Mouse (Mus musculus): ENCODE measurements around the gene Ttc7. TPM values are rescaled to one million over a fixed set of nuclear protein-coding genes. Genes with fewer than 3 reads are reported as not detected.
"Not testable (repeated sequence)": the region's sequence is repeated elsewhere in the genome, so short reads cannot be mapped to it uniquely, and the experiment has no call there.

The Ttc7 gene
- polyA plus RNA-seq, 1 experiment from 2014 or later, result 4.9 TPM

DNA sequence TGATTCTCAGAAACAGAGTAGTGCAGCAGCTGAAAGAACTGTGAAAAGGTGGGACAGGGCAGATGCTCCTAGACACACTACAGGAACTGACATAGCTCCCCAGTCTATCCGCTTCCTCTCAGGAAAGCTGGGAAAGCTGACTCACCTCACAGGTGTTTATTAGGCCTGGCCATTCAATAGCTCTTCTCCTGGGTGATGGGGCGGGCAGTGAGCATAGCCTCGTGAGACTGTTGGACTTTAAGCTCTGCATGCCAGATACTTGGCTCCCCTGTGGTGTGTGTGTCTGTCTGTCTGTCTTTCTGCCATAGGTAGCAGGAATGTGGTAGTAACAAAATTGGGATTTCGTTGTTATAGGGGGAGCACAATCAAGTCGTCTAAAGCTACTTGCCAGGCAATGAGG lies 6.7 kb downstream of the Ttc7 start:
- Histone ChIP-seq H3K27ac (no peak overlapping the region), H3K9me3 (no peaks in the 10 kb centered on the region), H3K4me3 (no peak overlapping the region), H3K4me2 (no peak overlapping the region), H3K36me3 (replicated peaks) (no peaks in the 10 kb centered on the region), H3K4me1 (peaks cover 3% of the 10 kb centered on the region; the same call in 1 of the 2 replicates), H3K9ac (no peak overlapping the region), H3K27me3 (replicated peaks) (peaks cover 22% of the 10 kb centered on the region)
- WGBS, result 70% methylated on average over 5 of the region's 5 CpGs
- ATAC-seq (replicated peaks), result no peak

- ATAC-seq (replicated peaks), result no peak
- WGBS, result 93% methylated on average over 7 of the region's 7 CpGs
- H3K4me1 ChIP-seq, result no peaks in the 10 kb centered on the region
Measured at GRCm38 (mm10) chr17:87291037-87291436, 8.4 kb downstream of the Ttc7 start.

DNA sequence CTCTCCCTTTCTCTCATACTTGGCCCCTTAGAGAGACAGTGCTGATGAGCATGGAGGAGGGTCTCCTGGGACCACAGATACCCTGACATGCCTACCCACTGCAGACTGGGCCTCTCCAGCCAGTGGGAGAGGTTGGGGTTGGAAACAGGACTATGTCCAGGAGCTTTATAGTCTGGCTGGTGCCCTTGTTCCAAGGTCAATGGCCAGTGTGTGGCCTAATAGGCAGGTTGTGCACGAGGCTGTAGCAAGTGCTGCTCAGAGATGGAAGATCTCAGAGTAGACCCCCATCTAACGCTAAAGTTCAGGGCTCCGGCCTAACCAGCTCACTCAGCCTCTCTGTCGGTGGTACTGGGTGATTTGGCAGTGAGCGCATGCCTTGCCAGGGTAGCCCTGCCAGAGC lies 9.1 kb downstream of the Ttc7 start:
- no peaks in the 10 kb centered on the region for H3K9me3 ChIP-seq
- no peak overlapping the region for H3K27ac ChIP-seq
- no peak for ATAC-seq (replicated peaks)
- H3K4me1 ChIP-seq, result no peaks in the 10 kb centered on the region
- no peak overlapping the region for H3K4me3 ChIP-seq
- H3K36me3 ChIP-seq (replicated peaks), result no peaks in the 10 kb centered on the region
- H3K9ac ChIP-seq, result no peak overlapping the region
- 95% methylated on average over 5 of the region's 5 CpGs for WGBS
- no peak overlapping the region for H3K4me2 ChIP-seq
- peaks cover 5% of the 10 kb centered on the region for H3K27me3 ChIP-seq (replicated peaks)

More at GRCm38 (mm10) chr17:87291037-87291436, 8.4 kb downstream of the Ttc7 start:
- Histone ChIP-seq H3K9me3 (no peaks in the 10 kb centered on the region), H3K27ac (no peak overlapping the region), H3K36me3 (replicated peaks) (no peaks in the 10 kb centered on the region), H3K4me2 (no peak overlapping the region), H3K4me3 (no peak overlapping the region), H3K9ac (no peak overlapping the region), H3K27me3 (replicated peaks) (peaks cover 8% of the 10 kb centered on the region)

DNA sequence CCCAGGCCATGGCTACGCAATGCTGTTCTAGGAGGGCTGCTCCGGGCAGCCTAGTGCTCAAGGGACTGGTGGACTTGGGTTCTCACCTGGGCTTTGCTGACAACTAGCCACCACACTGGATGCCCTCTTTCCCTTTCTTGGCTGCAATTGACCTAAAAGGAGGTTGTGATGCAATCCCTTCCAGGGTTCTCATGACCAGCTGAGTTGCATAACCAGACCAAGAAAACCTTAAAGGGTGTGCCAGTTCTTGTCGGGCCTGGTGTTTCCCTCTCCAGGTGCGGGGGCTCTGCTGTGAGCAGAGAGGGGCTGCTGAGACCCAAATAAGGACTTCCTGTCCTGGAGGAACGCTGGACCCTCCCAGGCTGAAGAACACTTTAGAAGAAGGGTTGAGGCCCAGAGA lies 10.4 kb downstream of the Ttc7 start:
- Histone ChIP-seq H3K4me2 (no peak overlapping the region), H3K9ac (no peak overlapping the region), H3K9me3 (no peaks in the 10 kb centered on the region), H3K27ac (no peak overlapping the region), H3K4me3 (no peak overlapping the region), H3K27me3 (replicated peaks) (no peaks in the 10 kb centered on the region), H3K4me1 (no peaks in the 10 kb centered on the region), H3K36me3 (replicated peaks) (no peaks in the 10 kb centered on the region)
- WGBS, result 94% methylated on average over 5 of the region's 5 CpGs
- no peak for ATAC-seq (replicated peaks)

- Histone ChIP-seq H3K9me3 (no peaks in the 10 kb centered on the region), H3K9ac (no peak overlapping the region), H3K4me2 (no peak overlapping the region), H3K27ac (no peak overlapping the region), H3K27me3 (replicated peaks) (no peaks in the 10 kb centered on the region), H3K4me1 (no peaks in the 10 kb centered on the region), H3K4me3 (no peak overlapping the region), H3K36me3 (replicated peaks) (no peaks in the 10 kb centered on the region)
- no peak for ATAC-seq (replicated peaks)
- 76% methylated on average over 7 of the region's 7 CpGs for WGBS
Measured at GRCm38 (mm10) chr17:87295738-87296137, 13.1 kb downstream of the Ttc7 start.

GRCm38 (mm10) chr17:87296701-87297100 lies 14.0 kb downstream of the Ttc7 start:
- WGBS, result 88% methylated on average over 1 of the region's 1 CpGs
- H3K9me3 ChIP-seq; H3K9ac ChIP-seq; ATAC-seq (replicated peaks); H3K27me3 ChIP-seq (replicated peaks); H3K4me1 ChIP-seq; H3K4me2 ChIP-seq; H3K4me3 ChIP-seq; H3K27ac ChIP-seq; H3K36me3 ChIP-seq (replicated peaks): not testable (repeated sequence)

- Histone ChIP-seq H3K27me3 (replicated peaks) (no peaks in the 10 kb centered on the region), H3K27ac (no peak overlapping the region), H3K9me3 (no peaks in the 10 kb centered on the region), H3K4me3 (no peak overlapping the region), H3K4me1 (no peaks in the 10 kb centered on the region), H3K4me2 (no peak overlapping the region), H3K36me3 (replicated peaks) (no peaks in the 10 kb centered on the region), H3K9ac (no peak overlapping the region)
- ATAC-seq (replicated peaks), result no peak
- 72% methylated on average over 6 of the region's 6 CpGs for WGBS
Measured at GRCm38 (mm10) chr17:87298944-87299343, 16.3 kb downstream of the Ttc7 start.

GRCm38 (mm10) chr17:87300340-87300739 lies 17.7 kb downstream of the Ttc7 start:
- H3K4me1 ChIP-seq, result no peaks in the 10 kb centered on the region
- no peak overlapping the region for H3K4me2 ChIP-seq
- WGBS, result 85% methylated on average over 10 of the region's 10 CpGs
- no peaks in the 10 kb centered on the region for H3K36me3 ChIP-seq (replicated peaks)
- ATAC-seq (replicated peaks), result no peak
- no peaks in the 10 kb centered on the region for H3K9me3 ChIP-seq
- no peak overlapping the region for H3K4me3 ChIP-seq
- no peaks in the 10 kb centered on the region for H3K27me3 ChIP-seq (replicated peaks)
- no peak overlapping the region for H3K9ac ChIP-seq
- H3K27ac ChIP-seq, result no peak overlapping the region

GRCm38 (mm10) chr17:87301607-87302006 lies 18.9 kb downstream of the Ttc7 start:
- not testable (repeated sequence) for H3K36me3 ChIP-seq (replicated peaks); H3K27ac ChIP-seq; H3K4me1 ChIP-seq; H3K4me2 ChIP-seq; H3K9ac ChIP-seq; H3K9me3 ChIP-seq; ATAC-seq (replicated peaks); H3K27me3 ChIP-seq (replicated peaks); H3K4me3 ChIP-seq
- WGBS, result 87% methylated on average over 9 of the region's 9 CpGs

- Histone ChIP-seq H3K4me1 (no peaks in the 10 kb centered on the region), H3K4me2 (no peak overlapping the region), H3K4me3 (no peak overlapping the region), H3K9me3 (no peaks in the 10 kb centered on the region), H3K27ac (no peak overlapping the region), H3K27me3 (replicated peaks) (no peaks in the 10 kb centered on the region), H3K36me3 (replicated peaks) (no peaks in the 10 kb centered on the region), H3K9ac (no peak overlapping the region)
- ATAC-seq (replicated peaks), result no peak
- WGBS, result 90% methylated on average over 13 of the region's 13 CpGs
Measured at GRCm38 (mm10) chr17:87302014-87302794, 19.5 kb downstream of the Ttc7 start.

DNA sequence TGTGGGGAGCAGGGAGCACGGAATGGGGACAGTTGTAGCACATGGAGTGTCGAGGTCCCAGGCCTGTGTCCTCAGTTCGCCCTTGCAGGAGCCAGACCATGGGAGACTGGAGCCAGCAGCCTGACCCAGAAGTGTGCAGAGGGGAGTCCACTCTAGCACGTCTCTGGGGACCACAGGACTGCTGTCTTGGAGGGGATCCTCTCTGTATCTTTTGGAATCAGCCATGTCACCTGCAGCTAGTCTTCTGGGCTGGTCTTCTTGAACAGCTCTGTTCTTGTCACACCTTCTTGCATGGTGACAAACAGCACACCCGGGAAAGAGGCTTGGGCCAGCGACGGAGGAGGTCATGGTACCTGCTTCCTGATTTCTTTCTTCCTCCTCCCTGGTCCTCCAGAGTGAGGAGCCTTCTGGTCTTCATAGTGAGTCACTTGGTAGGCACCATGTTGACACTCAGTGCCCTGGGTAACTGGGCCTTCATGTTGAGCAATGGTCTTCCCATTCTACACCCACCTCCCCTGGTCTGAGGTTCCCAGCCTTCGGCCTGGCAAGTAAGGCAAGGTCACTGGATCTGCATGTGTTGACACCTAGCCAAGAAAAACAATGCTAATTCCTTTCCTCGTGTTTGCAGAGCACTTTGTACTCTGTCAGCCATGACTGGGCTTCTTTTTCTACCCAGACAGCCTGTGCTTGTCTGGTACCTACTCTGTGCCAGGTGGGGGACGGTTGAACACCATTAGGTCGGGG lies 21.6 kb downstream of the Ttc7 start:
- H3K4me2 ChIP-seq, result no peak overlapping the region
- no peaks in the 10 kb centered on the region for H3K36me3 ChIP-seq (replicated peaks)
- H3K27ac ChIP-seq, result no peak overlapping the region
- WGBS, result 87% methylated on average over 11 of the region's 11 CpGs
- no peaks in the 10 kb centered on the region for H3K9me3 ChIP-seq
- H3K4me3 ChIP-seq, result no peak overlapping the region
- H3K4me1 ChIP-seq, result no peaks in the 10 kb centered on the region
- H3K27me3 ChIP-seq (replicated peaks), result no peaks in the 10 kb centered on the region
- no peak for ATAC-seq (replicated peaks)
- no peak overlapping the region for H3K9ac ChIP-seq

DNA sequence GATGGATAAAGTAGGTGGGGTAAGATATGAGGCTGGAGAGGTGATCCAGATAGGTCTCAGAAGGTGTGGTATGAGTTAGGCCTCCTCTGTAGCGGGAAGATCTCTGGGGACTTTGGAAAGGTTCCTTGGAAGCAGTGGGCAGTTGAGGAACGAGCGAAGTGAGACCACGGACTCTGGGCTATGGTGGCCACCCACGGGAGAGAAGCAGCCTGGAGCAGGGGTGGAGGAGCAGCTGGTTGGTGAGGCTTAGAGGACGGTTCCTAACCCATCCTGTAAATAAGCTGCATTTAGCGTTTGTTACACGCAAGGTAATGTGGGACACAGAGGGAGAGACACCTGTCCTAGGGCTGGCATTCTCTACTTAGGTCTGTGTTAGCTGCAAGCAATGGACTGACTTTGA lies 22.4 kb downstream of the Ttc7 start:
- WGBS, result 91% methylated on average over 8 of the region's 8 CpGs
- H3K36me3 ChIP-seq (replicated peaks), result no peaks in the 10 kb centered on the region
- no peaks in the 10 kb centered on the region for H3K9me3 ChIP-seq
- no peaks in the 10 kb centered on the region for H3K4me1 ChIP-seq
- no peak overlapping the region for H3K4me3 ChIP-seq
- no peaks in the 10 kb centered on the region for H3K27me3 ChIP-seq (replicated peaks)
- no peak overlapping the region for H3K9ac ChIP-seq
- no peak overlapping the region for H3K4me2 ChIP-seq
- no peak overlapping the region for H3K27ac ChIP-seq
- ATAC-seq (replicated peaks), result no peak

GRCm38 (mm10) chr17:87306746-87307145 lies 24.1 kb downstream of the Ttc7 start:
- WGBS, result 84% methylated on average over 8 of the region's 8 CpGs
- no peak overlapping the region for H3K27ac ChIP-seq
- H3K9me3 ChIP-seq, result no peaks in the 10 kb centered on the region
- no peaks in the 10 kb centered on the region for H3K36me3 ChIP-seq (replicated peaks)
- no peak overlapping the region for H3K4me2 ChIP-seq
- no peak for ATAC-seq (replicated peaks)
- no peaks in the 10 kb centered on the region for H3K4me1 ChIP-seq
- H3K27me3 ChIP-seq (replicated peaks), result no peaks in the 10 kb centered on the region
- H3K9ac ChIP-seq, result no peak overlapping the region
- H3K4me3 ChIP-seq, result no peak overlapping the region

Measured in midbrain, embryonic 15.5 days (tissue).